Mouse (Mus musculus) cerebral cortex, adult 2 months (tissue): ENCODE results near the gene Anxa3.

ENCODE experiments used
- WGBS: fragments of 180-500 bp; shearing (Covaris S2); methylation state at CpG from one replicate; pipeline ENCODE4 v1.1.7; 2018; 5-methylcytosine and 5-hydroxymethylcytosine counted together

Anxa3 gene

GRCm38 (mm10) chr5:96848386-96848785 is 55.2 kb downstream of the Anxa3 start:
- whole genome bisulfite sequencing: 81% methylated on average over 3 of the region's 3 CpGs

- WGBS: 79% methylated on average over 3 of the region's 3 CpGs
Measured at GRCm38 (mm10) chr5:96849232-96849631, 56.1 kb downstream of the Anxa3 start.

- 82% methylated on average over 3 of the region's 3 CpGs for WGBS
Measured at GRCm38 (mm10) chr5:96853451-96853850, 60.3 kb downstream of the Anxa3 start.

GRCm38 (mm10) chr5:96854350-96854749 is 61.2 kb downstream of the Anxa3 start:
- WGBS: 46% methylated on average over 3 of the region's 3 CpGs

- 94% methylated on average over 1 of the region's 1 CpGs for WGBS
Measured at GRCm38 (mm10) chr5:96859938-96860337, 66.8 kb downstream of the Anxa3 start.

- WGBS: 85% methylated on average over 4 of the region's 4 CpGs
Measured at GRCm38 (mm10) chr5:96867171-96867570, 74.0 kb downstream of the Anxa3 start.

GRCm38 (mm10) chr5:96868893-96869292 is 75.8 kb downstream of the Anxa3 start:
- 87% methylated on average over 6 of the region's 6 CpGs for WGBS

- 95% methylated on average over 12 of the region's 12 CpGs for WGBS
Measured at GRCm38 (mm10) chr5:96870996-96871395, 77.9 kb downstream of the Anxa3 start.

- 100% methylated on average over 1 of the region's 1 CpGs for WGBS
Measured at GRCm38 (mm10) chr5:96878178-96878577, 85.0 kb downstream of the Anxa3 start.

- WGBS: 89% methylated on average over 11 of the region's 11 CpGs
Measured at GRCm38 (mm10) chr5:96878851-96879540, 85.9 kb downstream of the Anxa3 start.

GRCm38 (mm10) chr5:96880231-96880630 is 87.1 kb downstream of the Anxa3 start:
- WGBS: 59% methylated on average over 5 of the region's 5 CpGs

- 81% methylated on average over 3 of the region's 3 CpGs for WGBS
Measured at GRCm38 (mm10) chr5:96881118-96881517, 88.0 kb downstream of the Anxa3 start.

GRCm38 (mm10) chr5:96881613-96882012 is 88.5 kb downstream of the Anxa3 start:
- WGBS: 87% methylated on average over 3 of the region's 3 CpGs

GRCm38 (mm10) chr5:96885202-96885601 is 92.1 kb downstream of the Anxa3 start:
- WGBS: 95% methylated on average over 7 of the region's 7 CpGs

GRCm38 (mm10) chr5:96888396-96888795 is 95.3 kb downstream of the Anxa3 start:
- WGBS: 95% methylated on average over 3 of the region's 3 CpGs

GRCm38 (mm10) chr5:96890367-96890766 is 97.2 kb downstream of the Anxa3 start:
- WGBS: 57% methylated on average over 5 of the region's 5 CpGs
